Mouse (Mus musculus) hindbrain, postnatal 0 days (tissue): Measurements from ENCODE around the gene Akap5. TPM values are rescaled to one million over a fixed set of nuclear protein-coding genes. Genes with fewer than 3 reads are reported as not detected.

Experiments used
- ATAC-seq: fragments of 200-750 bp; cut with Nextera tagmentation; 2 replicates; pipeline ENCODE4 v1.8.0; 2017; ENCODE audit warnings: mild to moderate bottlenecking, moderate TSS enrichment, moderate library complexity
- DNase-seq: peaks from one replicate; pipeline ENCODE4 v3.0.0-alpha.2; 2015; ENCODE audit warnings: low spot score
- H3K27ac ChIP-seq: fragments of 300-500 bp; sonication (generic); 2 replicates; pipeline ENCODE4 v1.5.1; 2014; ENCODE audit warnings: mild to moderate bottlenecking
- H3K27me3 ChIP-seq: fragments of 300-500 bp; sonication (generic); 2 replicates; pipeline ENCODE4 v1.6.1; 2014; ENCODE audit warnings: low read length, mixed read lengths; ENCODE audit not compliant: insufficient read depth
- H3K36me3 ChIP-seq: fragments of 300-500 bp; sonication (generic); 2 replicates; pipeline ENCODE4 v1.6.1; 2014; ENCODE audit warnings: low read length, mixed read lengths; ENCODE audit not compliant: insufficient read depth
- H3K4me1 ChIP-seq: fragments of 300-500 bp; sonication (generic); 2 replicates; pipeline ENCODE4 v1.6.1; 2014; ENCODE audit warnings: antibody characterized with exemption, low read length, mixed read lengths; ENCODE audit not compliant: insufficient read depth
- H3K4me2 ChIP-seq: fragments of 300-500 bp; sonication (generic); 2 replicates; pipeline ENCODE4 v1.6.1; 2014; ENCODE audit warnings: low read depth, mild to moderate bottlenecking, low read length, moderate library complexity, mixed read lengths
- H3K4me3 ChIP-seq: fragments of 300-500 bp; sonication (generic); 2 replicates; pipeline ENCODE4 v1.5.1; 2014; ENCODE audit warnings: low read length
- H3K9ac ChIP-seq: fragments of 300-500 bp; sonication (generic); replicated peaks from 2 replicates; pipeline ENCODE4 v1.6.1; 2014; ENCODE audit warnings: mild to moderate bottlenecking, low read length, moderate library complexity, mixed read lengths
- H3K9me3 ChIP-seq: fragments of 300-500 bp; sonication (generic); 2 replicates; pipeline ENCODE4 v1.6.1; 2016; ENCODE audit warnings: low read length, mixed read lengths
- CTCF ChIP-seq: IDR thresholded peaks from 2 replicates; pipeline ENCODE4 v1.5.1; 2016; ENCODE audit warnings: antibody characterized with exemption, control low read depth, low read depth
- WGBS: fragments of 180-500 bp; shearing (Covaris S2); extraction: QIAGEN DNeasy Blood & Tissue Kit; methylation state at CpG from one replicate; pipeline ENCODE4 v1.1.7; 2014; 5-methylcytosine and 5-hydroxymethylcytosine counted together
- polyA plus RNA-seq: library from polyadenylated mRNA; unstranded; fragments of >200 nt; fragmentation: Nextera tagmentation; extraction: Ambion mirVana; gene quantifications from 2 replicates; pipeline ENCODE4 v1.2.1, GENCODE M21; 2015
- total RNA-seq: library from RNA; depleted of rRNA; stranded (reverse); fragments of >200 nt; gene quantifications from 2 replicates; pipeline ENCODE4 v1.2.3, GENCODE M21; 2014

Gene Akap5
- total and polyA plus RNA-seq, 2 experiments from 2014 or later: 12.5 to 13.1 TPM

GRCm38 (mm10) chr12:76370831-76371571 lies 46.3 kb downstream of the Akap5 start:
- peak overlapping the region; percentile 89 for H3K9ac ChIP-seq
- DNase-seq (peak; percentile 74), ATAC-seq (0 out of 2 replicates have a peak, but pooled peaks have one; percentile 13)
- H3K4me1 ChIP-seq: peaks cover 11% of the 10 kb centered on the region
- no peaks in the 10 kb centered on the region for H3K27me3 ChIP-seq
- H3K36me3 ChIP-seq: no peaks in the 10 kb centered on the region
- under 1% methylated on average over 58 of the region's 63 CpGs for WGBS
- H3K4me2 ChIP-seq: peak overlapping the region; percentile 77
- H3K9me3 ChIP-seq: no peaks in the 10 kb centered on the region
- peak; percentile 32 for TF ChIP-seq CTCF
- H3K4me3 ChIP-seq: peak overlapping the region; percentile 86
- H3K27ac ChIP-seq: peak overlapping the region; percentile 99

GRCm38 (mm10) chr12:76372046-76372445 lies 47.4 kb downstream of the Akap5 start:
- no peak for DNase-seq
- Histone ChIP-seq H3K36me3 (no peaks in the 10 kb centered on the region), H3K4me2 (peak overlapping the region; percentile 77), H3K27me3 (no peaks in the 10 kb centered on the region), H3K27ac (no peak overlapping the region), H3K9me3 (no peaks in the 10 kb centered on the region), H3K4me1 (peaks cover 11% of the 10 kb centered on the region), H3K4me3 (peak overlapping the region; percentile 86), H3K9ac (peak overlapping the region; percentile 89; the same call in 1 of the 2 replicates)
- ATAC-seq: no peak
- no peak for TF ChIP-seq CTCF
- WGBS: 37% methylated on average over 7 of the region's 7 CpGs

GRCm38 (mm10) chr12:76372881-76373818 lies 48.5 kb downstream of the Akap5 start:
- no peaks in the 10 kb centered on the region for H3K36me3 ChIP-seq
- DNase-seq (no peak), ATAC-seq (no peak)
- TF ChIP-seq CTCF: 0 out of 2 replicates have a peak, but pooled peaks have one; percentile 14
- H3K27me3 ChIP-seq: no peaks in the 10 kb centered on the region
- H3K4me2 ChIP-seq: no peak overlapping the region
- H3K27ac ChIP-seq: no peak overlapping the region
- H3K4me3 ChIP-seq: no peak overlapping the region
- peaks cover 3% of the 10 kb centered on the region for H3K4me1 ChIP-seq
- 85% methylated on average over 5 of the region's 7 CpGs for WGBS
- H3K9ac ChIP-seq: no peak overlapping the region; the same call in 1 of the 2 replicates
- no peaks in the 10 kb centered on the region for H3K9me3 ChIP-seq

GRCm38 (mm10) chr12:76373991-76374390 lies 49.3 kb downstream of the Akap5 start:
- H3K9me3 ChIP-seq: no peaks in the 10 kb centered on the region
- DNase-seq: no peak
- H3K4me1 ChIP-seq: no peaks in the 10 kb centered on the region; the same call in 1 of the 2 replicates
- H3K27me3 ChIP-seq: no peaks in the 10 kb centered on the region
- WGBS: 61% methylated on average over 6 of the region's 6 CpGs
- no peak overlapping the region for H3K9ac ChIP-seq
- no peak overlapping the region for H3K4me2 ChIP-seq
- no peaks in the 10 kb centered on the region for H3K36me3 ChIP-seq
- no peak for TF ChIP-seq CTCF
- no peak overlapping the region for H3K4me3 ChIP-seq
- ATAC-seq: no peak
- no peak overlapping the region for H3K27ac ChIP-seq

GRCm38 (mm10) chr12:76374911-76375310 lies 50.2 kb downstream of the Akap5 start:
- no peak overlapping the region for H3K4me2 ChIP-seq
- ATAC-seq (no peak), DNase-seq (no peak)
- 73% methylated on average over 4 of the region's 4 CpGs for WGBS
- no peaks in the 10 kb centered on the region for H3K27me3 ChIP-seq
- H3K4me3 ChIP-seq: no peak overlapping the region
- H3K9ac ChIP-seq: no peak overlapping the region
- no peak for TF ChIP-seq CTCF
- H3K36me3 ChIP-seq: no peaks in the 10 kb centered on the region
- no peak overlapping the region for H3K27ac ChIP-seq
- H3K4me1 ChIP-seq: no peaks in the 10 kb centered on the region; the same call in 1 of the 2 replicates
- H3K9me3 ChIP-seq: no peaks in the 10 kb centered on the region

- ATAC-seq (no peak), DNase-seq (no peak)
- WGBS: 89% methylated on average over 3 of the region's 3 CpGs
These were observed 50.8 kb downstream of the Akap5 start for GRCm38 (mm10) chr12:76375506-76375905.

More at GRCm38 (mm10) chr12:76375506-76375905, 50.8 kb downstream of the Akap5 start:
- no peak overlapping the region for H3K4me2 ChIP-seq
- no peaks in the 10 kb centered on the region; the same call in 1 of the 2 replicates for H3K4me1 ChIP-seq
- no peak overlapping the region for H3K27ac ChIP-seq
- no peaks in the 10 kb centered on the region for H3K9me3 ChIP-seq
- TF ChIP-seq CTCF: no peak
- no peak overlapping the region for H3K9ac ChIP-seq
- H3K36me3 ChIP-seq: no peaks in the 10 kb centered on the region
- H3K27me3 ChIP-seq: no peaks in the 10 kb centered on the region
- no peak overlapping the region for H3K4me3 ChIP-seq
